Mouse (Mus musculus) megakaryocyte, adult 5-6 weeks (primary cell): ENCODE data around the gene Cdk5. TPM values are rescaled to one million over a fixed set of nuclear protein-coding genes. Genes with fewer than 3 reads are reported as not detected.
"Not testable (repeated sequence)": the region's sequence is repeated elsewhere in the genome, so short reads cannot be mapped to it uniquely, and the experiment has no call there.

Source experiments
- ATAC-seq: 2 replicates; pipeline ENCODE4 v1.8.0; 2016; ENCODE audit warnings: mild to moderate bottlenecking, inconsistent platforms; ENCODE audit not compliant: poor library complexity, severe bottlenecking
- total RNA-seq, 2 experiments: library from RNA; stranded (forward) in 1 of 2; stranded (reverse) in 1 of 2; fragments of 153-499, 151-499 nt in 1 of 2; fragments of 221-1000, 200-1000 nt in 1 of 2; gene quantifications; 2 replicates each; pipeline versions ENCODE4 v1.2.3 to v1.2.4; 2015 to 2017

The Cdk5 gene
- total RNA-seq, 2 experiments from 2014 or later = 16.9 to 18.2 TPM

DNA sequence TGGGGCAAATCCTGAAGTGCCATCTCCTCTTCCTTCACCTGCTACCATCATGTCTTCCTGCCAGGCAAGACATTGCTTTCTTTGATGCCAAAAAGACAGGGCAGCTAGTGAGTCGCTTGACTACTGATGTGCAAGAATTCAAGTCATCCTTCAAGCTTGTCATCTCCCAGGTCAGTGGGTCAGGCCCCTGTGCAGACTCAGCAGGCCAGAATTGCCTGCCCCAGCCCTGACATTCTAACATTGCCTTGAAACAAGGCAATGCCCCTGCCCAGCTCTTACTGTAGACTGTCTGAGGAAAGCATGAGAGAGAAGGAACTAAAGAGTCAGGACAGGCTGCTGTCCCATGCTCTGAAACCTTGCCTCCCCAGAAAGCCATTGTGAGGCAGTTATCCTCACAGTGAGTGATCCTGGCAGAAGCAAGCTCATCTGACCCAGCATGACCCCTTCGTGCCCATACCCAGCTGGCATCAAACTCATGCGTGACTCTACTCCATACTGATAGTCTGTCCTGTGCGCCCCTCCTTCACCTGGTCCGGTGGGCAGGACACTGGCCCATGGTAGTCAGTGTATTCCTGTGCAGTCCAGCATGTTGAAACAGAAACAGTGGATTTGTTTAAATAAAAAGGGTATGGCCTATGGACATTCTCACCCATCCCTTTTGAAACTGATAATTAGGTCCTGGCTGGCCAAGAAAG lies 22.3 kb downstream of the Cdk5 start:
- ATAC-seq = no peak

DNA sequence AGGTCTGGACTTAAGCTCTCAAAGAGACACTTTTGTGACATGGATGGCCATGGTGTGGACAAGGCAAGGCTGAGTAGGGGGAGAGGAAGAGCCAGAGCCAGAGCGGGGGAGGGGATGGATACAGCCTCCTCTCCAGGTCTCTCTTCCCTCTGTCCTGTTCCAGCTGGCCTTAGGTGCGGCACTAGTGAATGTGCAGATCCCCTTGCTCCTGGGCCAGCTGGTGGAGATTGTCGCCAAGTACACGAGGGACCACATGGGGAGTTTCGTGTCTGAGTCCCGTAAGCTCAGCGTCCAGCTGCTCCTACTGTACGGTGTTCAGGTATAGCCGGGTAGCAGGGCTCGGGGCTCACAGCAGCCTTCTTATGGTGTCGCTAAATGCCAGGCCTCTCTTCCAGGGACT lies 23.0 kb downstream of the Cdk5 start:
- ATAC-seq = no peak

DNA sequence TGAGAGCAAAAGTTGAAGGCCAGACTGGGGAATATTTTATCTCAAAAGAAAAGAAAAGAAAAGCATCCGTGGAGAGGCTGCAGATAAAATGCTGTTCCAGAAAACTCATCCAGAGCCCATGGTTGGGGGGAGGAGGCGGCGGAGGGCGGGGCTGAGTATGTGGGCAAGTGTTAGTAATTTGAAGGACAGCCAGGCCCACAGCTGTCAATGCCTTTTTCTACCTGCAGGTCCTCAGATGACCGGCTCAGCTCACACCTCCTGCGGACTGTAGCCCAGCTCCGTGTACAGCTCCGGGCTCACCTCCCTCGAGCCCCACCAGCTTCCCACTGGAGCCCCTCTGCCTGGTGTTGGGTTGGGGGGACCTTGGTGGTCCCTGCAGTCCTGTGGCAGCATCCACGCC lies 23.6 kb downstream of the Cdk5 start:
- ATAC-seq = no peak

DNA sequence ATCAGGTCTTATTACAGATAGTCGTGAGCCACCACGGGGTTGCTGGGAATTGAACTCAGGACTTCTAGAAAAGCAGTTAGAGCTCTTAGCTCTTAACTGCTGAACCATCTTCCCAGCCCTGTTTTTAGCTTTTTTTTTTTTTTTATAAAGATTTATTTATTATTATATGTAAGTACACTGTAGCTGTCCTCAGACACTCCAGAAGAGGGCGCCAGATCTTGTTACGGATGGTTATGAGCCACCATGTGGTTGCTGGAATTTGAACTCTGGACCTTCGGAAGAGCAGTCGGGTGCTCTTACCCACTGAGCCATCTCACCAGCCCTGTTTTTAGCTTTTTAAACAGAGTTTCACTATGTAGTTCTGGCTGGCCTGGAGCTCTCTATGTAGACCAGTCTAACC lies 27.1 kb downstream of the Cdk5 start:
- ATAC-seq = not testable (repeated sequence)

DNA sequence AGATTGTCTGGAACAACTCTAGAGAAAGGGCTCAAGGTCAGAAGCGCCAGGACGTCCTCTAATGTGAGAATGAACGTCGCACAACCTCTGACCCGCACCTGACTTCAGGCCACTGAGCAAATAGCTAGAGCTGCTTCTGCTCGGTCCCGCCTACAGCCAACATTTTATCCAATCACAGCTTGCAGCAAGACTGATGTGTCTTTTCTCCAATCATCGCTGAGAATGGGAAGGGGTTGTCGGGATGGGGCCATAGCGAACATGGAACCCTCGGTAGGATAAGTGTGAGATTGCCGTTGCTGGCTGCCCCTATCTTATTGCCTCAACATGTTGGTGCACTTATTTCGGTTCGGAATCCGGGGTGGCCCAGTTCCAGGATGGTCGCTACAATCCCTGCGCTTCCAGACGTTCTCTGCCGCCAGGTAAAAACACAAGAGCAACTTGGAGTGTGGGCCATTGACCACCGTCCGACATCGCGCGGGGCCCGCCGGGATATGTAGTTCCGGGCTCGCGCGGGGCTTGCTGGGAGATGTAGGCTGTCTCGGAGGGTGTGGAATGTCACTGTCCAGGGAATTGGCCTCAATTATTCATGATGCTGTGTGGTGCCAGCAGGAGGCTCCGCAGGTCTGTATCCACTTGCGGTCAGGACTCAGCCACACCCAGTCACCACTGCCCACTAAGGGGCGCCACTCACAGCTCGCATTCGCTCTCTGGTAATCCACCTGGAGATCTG lies 29.0 kb downstream of the Cdk5 start:
- peak; percentile 89 for ATAC-seq

DNA sequence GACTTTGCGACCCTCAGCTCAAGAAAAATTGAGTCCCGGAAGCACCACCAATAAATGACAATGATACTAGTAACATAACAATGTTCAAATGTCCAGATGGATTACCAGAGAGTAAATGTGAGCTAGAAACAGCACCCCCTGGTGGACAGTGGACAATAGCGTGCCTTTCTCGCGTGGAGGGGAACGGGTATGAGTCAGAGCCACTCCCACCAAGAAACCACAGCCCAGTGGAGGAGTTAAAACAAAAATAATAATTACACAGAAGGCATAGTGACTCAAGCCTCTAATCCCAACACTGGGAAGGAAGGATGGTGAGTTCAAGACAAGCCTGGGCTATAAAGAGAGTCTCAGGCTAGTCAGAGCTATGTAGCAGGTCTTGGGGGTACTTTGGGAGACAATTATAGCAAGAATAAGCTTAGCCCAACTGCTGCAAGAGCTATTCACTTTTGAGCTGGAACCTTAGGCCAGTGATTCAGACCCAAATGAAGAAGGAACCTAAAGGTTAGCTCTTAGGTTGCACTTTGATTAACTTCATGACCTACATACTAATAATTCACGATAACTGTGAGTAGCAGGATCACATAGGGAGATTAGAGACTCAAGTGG lies 29.8 kb downstream of the Cdk5 start, which contains the start of gene Abcb8:
Abcb8 (plus strand) TSS at position 272 of the 606 bp plus-strand sequence.
- peak; percentile 69 for ATAC-seq

DNA sequence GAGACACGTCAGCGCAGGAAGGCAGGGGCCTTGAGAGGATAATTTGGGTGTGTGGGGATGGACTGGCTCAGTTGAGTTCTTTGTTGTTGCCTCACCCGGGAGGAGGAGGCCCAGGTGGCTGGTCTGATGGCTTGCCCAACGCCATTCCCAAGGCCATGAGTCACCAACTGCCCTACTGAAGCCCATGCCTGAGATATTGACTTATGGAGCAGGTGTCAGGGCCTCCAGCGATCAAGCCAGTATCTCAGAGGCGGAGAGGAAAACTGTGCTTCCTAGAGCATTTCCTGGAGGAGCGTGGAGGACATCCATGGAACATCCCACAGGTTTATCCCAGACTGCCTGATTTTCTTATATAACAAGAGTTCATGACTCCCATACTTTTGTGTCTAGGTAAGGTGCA lies 30.6 kb downstream of the Cdk5 start:
- no peak for ATAC-seq

DNA sequence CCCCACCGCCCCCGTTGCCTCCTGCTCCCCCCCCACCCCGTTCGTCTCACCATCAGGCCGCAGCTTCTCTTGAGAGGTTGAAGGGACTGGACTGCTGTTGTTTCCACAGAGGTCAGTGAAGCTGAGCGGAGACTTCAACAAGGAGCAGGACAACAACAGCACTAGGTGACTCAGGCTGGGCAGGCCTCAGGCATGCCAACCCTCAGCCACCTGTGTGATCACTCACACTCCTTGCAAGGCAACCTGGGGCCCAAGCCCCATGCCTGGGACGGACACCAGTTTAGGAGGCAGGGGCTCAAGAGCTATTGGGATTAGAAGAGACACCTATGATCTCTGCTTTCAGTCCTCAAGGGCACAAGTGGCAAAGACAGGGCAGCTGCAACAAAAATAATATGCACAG lies 31.5 kb downstream of the Cdk5 start, which contains the start of gene Atg9b:
Atg9b (minus strand) TSS at position 280 of the 400 bp plus-strand sequence.
- ATAC-seq = no peak

DNA sequence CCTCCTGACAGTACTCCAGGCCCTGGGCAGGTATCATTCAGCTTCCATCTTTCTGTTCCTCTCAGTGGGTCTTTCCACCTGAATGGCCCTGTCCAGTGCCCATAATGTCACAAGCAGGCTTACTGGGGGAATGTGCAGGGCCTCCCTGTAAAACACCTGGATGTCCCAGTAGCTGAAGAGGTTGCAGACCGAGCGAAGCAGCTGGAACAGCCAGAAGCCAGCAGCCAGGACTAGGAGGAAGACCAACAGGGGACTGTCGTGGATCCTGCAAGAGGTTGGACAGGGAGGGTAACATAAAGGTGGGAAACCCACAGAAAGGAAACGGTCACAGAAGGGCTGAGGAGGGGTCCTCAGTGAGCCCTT lies 33.7 kb downstream of the Cdk5 start:
- ATAC-seq = no peak

DNA sequence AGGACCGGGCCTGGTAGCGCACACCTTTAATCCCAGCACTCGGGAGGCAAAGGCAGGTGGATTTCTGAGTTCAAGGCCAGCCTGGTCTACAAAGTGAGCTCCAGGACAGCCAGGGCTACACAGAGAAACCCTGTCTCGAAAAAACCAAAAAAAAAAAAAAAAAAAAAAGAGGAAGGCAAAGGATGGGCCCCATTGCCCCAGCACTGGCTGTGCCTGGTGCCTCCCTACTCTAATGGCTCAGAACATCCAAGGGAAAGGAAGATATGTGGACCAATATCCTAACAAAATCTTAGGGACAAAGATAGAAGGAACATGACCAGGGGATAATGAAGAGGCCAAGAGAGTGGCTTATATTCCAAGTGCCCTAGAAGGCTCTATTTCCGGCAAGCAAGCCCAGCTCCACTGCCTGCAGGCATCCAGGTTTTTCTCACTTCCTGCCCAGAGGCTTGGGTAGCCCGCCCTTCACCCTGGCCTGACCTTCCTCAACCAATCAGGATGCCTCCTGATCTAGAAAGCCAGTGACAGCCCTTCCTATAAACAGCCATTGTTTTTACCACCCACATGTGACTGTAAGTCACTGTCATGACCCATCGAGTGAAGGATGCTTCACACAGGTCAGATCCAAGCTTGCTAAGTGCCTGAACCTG lies 34.2 kb downstream of the Cdk5 start:
- peak; percentile 45 for ATAC-seq

DNA sequence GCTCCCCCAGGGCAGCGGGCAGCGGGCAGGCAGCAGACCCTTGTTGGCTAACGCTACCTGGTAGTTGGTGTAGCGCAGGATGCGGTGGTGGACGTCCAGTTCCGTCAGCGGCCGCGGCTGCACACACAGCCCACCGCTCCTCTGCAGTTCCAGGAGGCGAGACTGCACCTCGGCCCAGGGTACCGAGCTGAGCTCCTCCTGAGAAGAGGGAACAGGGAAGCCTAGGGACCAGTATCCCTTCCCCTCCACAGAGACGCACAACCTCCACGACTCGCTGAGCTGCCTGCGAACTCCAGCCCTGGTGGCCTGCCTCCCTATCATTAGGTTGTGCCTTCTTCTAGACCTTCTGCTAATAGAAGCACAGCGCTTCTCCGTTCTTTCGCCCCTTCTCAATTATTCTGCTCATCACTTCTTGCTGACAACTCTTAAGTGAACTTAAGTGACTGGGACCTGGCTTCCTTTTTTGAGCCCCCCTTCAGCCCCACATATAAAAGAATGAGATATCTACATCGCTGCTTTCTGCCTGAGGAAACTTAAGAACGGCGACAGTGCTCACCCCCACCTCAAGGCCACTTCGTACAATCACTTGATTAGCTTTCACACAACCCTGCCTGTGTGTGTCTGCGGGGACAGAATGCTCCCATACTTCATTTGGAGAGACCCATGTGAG lies 34.9 kb downstream of the Cdk5 start:
- ATAC-seq = no peak

DNA sequence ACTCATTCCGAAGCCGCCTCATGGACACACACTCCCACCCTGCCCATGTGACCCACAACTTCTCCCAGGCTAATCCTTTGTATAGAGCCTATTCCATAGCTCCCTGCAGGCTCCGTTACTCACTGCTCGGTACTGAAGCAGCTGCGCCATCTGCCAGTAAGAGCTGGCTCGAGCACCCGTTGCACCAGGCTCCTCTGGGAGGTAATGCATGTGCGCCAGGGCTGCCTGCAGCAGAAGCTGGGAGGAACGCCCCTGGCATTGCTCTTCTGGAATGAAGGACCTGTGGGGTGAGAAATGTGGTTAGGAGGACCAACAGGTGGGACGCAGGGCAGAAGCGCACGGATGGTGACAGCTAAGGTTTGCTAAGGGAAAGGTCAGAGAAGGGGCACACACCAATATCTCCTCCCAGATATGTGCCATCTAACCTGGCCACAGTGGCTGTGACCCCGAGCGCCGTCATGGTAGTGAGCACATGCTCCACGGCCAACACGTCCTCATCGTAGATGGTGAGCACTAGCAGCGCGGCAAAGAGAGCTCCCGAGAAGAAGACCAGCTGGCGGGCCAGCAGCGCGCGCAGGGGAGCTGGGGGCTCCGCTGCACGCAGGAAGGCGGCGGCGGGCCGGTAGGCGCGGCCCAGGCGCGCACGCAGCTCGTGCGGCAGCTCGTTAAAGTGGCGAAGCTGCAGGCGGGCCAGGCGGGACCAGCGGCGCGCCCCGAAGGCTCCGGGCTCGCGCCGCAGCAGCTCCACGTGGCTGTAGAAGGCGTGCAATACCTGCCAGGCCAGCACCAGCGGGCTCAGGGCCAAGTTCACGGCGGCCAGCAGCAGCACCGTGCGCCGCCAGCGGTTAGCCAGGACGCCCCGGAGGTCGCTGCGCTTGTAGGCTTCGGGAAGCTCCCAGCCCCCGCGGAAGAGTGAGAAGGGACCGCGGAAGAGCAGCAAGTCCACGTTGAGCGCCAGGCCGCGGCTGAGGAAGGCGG lies 35.8 kb downstream of the Cdk5 start:
- no peak for ATAC-seq

DNA sequence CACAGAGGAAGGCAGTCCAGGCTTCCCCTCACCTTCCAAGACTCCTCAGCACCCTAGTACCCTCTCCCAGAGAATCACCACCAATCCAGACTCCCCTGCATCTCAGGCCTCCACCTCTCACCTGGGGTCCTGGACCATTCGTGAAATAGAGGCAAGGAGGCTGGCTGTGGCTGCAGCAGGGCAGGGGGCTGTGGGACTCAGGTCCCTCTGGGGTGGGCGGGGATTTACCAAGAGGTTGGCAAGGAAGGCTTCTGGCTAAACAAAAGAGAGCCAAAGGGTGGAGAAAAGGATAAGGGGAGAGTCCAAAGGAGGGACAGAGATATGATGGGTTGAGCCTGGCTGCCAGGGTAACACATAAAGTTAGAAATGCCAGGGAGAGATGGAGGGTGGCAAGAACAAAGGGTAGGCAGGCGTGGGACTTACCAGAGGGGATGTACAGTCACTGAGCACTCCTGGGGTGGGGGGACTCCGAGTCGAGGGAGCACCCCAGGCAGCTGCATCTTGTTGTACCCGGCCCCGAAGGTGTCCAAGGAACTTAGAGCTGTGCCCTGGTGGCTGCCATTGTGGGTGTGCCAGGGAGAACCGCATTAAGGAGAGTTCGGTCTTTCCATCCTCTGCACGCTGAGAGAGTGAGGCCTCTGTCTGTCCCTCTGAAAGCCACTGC lies 37.3 kb downstream of the Cdk5 start:
- ATAC-seq = no peak

DNA sequence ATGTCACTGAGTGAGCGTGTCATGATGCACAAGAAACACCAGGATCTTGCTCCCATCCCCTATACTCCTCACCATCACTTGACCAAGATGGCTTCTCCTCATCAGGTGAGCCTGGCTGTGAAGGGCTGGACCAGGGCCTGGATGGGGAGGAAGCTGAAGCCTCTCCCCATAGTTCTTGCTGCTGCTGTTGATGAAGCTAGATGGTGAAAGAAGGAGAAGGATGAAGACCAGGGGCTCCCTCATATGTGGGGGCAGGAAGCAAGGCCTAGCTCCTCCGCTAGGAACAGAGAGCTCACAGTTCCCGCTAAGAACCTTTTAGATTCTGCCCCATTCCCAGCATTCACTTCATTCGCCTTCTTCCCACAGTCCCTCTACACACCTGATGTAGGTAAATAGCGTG lies 38.0 kb downstream of the Cdk5 start:
- no peak for ATAC-seq

DNA sequence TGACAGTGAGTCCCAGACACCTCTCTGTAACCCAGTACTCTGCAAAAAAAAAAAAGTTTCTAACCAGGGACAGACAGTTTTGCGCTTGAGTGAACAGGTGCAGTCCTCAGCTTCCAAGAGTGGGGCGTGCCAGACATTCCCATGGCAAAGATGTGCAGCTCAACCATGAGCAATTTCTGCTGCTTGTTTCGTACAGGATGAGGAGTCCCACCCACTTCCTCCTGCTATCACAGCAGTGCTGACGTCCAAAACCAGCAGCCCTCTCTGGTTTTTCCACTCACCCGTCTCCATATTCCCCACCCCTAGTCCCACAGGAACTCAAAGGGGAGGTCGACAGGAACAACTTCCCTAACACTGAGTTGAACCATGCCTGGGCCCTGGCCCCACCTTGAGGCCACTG lies 38.9 kb downstream of the Cdk5 start:
- peak; percentile 33 for ATAC-seq

DNA sequence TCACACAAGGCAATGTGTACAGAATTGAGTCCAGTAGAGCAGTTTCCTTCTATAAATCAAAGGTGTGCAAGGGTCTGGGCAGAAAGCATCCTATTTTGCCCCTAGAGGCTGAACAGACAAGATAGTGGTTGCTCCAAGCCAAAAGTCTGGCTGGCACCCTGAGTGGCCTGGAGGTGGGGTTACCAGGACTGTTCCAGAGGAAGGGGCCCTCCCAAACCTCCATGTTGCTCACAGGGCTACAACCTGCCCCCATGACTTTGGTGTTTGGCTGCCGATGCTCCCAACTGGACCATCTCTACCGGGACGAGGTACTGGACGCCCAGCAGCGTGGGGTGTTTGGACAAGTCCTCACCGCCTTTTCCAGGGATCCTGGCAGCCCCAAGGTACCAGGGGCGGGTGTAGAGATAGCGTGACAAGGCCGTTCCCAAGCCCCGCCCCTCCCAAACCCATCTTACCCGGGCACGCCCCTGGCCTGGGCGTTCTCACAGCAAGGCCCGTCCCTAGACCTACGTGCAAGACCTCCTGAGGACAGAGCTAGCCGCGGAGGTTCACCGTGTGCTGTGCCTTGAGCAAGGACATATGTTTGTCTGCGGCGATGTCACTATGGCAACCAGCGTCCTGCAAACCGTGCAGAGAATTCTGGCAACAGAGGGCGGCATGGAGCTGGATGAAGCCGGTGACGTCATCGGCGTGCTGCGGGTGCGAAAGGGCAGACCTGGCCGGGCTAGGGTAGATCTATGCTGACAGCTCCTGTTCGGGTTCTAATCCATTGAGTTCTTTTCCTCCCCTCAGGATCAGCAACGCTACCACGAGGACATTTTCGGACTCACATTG lies 40.1 kb downstream of the Cdk5 start:
- peak; percentile 77 for ATAC-seq

DNA sequence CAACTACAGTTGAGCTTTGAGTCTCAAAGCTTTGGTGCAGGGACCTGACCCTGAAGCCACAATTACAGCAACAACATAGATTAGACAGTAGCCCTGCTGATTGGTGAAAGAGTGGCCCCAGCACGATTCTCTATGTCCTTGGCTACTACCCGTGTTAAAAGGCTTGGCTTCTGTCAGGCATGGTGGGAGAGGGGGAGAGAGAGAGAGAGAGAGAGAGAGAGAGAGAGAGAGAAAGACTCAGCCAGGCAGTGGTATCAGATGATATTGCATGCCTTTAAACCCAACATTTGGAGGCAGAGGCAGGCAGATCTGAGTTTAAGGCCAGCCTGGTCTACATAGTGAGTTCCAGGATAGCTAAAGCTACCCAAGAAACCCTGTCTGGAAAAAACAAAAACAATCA lies 41.3 kb downstream of the Cdk5 start:
- ATAC-seq = no peak

DNA sequence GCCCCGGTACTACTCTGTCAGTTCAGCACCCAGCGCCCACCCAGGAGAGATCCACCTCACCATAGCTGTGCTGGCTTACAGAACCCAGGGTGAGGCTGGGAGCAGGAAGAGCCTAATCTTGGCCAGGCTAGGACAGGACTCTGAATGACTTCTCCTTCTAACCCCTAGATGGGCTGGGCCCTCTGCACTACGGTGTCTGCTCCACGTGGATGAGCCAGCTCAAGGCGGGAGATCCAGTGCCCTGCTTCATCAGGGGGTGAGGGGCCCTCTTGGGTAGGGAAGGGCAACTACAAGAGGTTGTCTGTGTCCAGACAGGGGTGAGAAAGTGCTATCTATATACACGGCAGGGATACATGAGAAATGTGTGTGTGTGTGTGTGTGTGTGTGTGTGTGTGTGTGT lies 41.8 kb downstream of the Cdk5 start:
- no peak for ATAC-seq
